Mouse (Mus musculus) monocyte, adult 5-6 weeks (primary cell): ENCODE results near the gene Klhl6. TPM values are rescaled to one million over a fixed set of nuclear protein-coding genes. Genes with fewer than 3 reads are reported as not detected.

Experiments used
- ATAC-seq: fragments of 153-309, 156-312 bp; replicated peaks from 2 replicates; pipeline ENCODE4 v1.8.0; 2017; ENCODE audit warnings: mild to moderate bottlenecking; ENCODE audit not compliant: low TSS enrichment, insufficient number of reproducible peaks, severe bottlenecking, poor library complexity, low FRiP score
- total RNA-seq: library from RNA; stranded (forward); fragments of 200-1000, 200-491, 200-594 nt; gene quantifications from 3 replicates; pipeline ENCODE4 v1.2.3, GENCODE M21; 2017

The Klhl6 gene
- total RNA-seq, 1 experiment from 2014 or later, result 163 TPM

DNA sequence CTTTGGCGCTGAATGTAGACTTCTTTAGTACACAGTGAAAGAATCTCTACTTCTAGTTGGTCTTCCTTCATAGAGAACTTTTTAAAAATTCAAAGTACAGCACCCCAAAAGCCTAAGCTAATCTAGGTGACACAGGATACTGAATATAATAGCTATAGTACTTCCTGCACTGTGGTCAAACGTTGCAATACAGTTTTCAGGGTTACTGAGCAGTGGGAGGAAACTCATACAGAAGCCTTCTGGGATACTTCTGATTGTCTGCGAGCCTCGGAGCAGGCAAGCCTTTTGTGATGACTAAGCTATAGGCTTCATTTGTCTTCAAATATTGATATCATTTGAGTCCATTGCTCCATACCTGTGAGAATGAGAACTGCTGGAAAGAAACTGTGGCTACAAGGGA, 7.4 kb downstream of the Klhl6 start:
- ATAC-seq, result no peak

DNA sequence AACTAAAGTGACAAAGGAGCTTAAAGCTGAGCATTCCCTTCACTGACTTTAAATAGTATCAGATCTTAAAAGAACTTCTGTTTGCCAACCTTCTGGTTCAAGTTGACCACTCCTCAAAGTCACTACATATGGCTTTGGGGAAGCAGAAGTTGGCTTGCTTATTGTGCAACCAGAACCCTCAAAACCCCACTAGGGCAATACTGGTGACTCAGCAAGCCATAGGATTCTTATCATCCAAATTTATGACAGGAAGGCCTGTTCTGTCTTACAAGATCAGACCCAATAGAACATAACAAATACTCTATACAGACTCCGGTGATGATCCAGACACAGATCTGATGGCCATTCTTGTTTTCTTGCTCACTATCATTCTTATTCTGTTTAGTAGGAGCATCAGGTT, 9.4 kb downstream of the Klhl6 start:
- ATAC-seq, result peak; percentile 73; the same call in 1 of the 2 replicates

DNA sequence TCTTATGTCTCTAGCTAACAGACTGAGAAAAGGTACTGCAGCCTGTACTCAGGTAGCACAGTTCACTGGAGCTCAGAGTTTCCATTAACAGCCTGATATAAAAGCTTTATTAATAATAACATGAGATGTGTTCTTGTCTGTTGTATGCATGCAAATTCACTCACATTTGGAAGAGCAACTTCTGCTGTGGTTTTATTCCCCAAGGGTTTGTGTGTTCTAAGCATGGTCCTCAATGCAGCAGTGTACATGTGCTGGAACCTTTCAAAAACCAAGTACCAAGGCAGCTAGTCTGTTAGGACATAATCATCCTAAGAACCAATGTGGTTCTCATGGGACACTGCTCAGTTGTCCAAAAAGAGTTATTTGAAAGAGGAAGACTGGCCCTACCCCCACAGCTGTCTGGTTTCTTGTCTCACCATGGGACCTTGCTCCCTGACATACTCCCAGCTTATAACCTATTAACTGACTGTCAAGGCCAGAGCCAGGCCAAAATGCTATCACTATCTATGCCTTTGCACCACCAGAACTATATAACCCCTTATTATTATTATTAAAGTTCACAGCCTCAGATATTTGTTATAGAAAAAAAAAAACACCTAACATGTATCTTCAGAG, 10.0 kb downstream of the Klhl6 start:
- ATAC-seq, result no peak

DNA sequence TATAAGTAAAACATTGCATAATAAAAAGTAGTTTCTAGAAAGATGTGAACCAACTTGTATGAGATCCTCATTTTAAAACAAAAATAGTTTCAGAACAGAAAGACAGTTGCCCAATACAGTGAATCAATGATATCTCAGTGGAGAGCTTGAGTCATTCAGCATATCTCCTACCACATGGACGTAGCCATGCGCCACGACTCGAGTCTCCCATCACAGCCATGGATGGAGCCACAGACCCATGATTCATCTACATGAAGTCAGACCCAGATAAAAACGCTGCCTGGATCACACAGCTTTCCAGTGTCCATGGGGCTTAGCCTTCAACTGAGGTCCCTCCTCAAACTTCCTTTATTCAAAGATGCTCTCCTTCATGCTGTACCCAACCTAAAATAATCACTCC, 13.3 kb downstream of the Klhl6 start:
- ATAC-seq, result peak; percentile 33

DNA sequence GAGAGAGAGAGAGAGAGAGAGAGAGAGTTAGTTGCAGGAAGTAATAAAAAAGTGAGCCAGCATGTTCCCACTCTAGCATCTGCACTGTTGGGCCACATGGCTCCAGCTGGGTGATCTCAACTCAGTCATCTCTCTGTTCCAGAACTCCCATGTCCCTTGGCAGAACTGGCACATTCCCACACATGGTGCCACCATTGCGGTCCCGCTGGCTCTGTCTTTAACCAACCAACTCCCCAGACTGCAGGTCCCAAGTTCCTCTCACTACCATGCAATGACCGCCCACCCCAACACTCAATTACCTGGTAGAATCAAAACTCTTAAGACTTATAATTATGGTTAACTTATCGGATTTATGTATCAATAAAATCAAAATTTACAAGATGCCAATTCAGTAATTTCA, 14.2 kb downstream of the Klhl6 start:
- no peak for ATAC-seq

DNA sequence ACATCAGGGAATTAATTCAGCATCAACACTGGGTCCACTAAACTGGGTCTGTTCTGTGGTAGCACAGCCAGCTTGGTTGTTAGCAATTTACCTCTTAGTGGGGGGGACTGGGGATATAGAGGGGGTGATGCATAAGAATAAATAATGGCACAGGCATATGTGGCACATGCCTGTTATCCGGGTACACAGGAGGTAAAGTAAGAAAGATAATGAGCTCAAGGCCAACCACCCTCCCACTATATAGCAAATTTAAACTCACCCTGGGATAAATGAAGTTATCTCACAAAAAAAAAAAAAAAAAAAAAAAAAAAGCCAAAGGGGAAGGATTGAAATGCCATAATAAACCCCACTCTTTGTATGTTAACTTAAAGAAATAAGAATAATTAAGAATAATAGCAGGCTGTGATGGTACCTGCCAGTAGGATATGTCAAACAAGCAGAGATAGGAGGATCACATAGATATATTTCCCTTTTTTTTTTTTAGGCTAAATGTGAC, 14.9 kb downstream of the Klhl6 start:
- no peak for ATAC-seq

DNA sequence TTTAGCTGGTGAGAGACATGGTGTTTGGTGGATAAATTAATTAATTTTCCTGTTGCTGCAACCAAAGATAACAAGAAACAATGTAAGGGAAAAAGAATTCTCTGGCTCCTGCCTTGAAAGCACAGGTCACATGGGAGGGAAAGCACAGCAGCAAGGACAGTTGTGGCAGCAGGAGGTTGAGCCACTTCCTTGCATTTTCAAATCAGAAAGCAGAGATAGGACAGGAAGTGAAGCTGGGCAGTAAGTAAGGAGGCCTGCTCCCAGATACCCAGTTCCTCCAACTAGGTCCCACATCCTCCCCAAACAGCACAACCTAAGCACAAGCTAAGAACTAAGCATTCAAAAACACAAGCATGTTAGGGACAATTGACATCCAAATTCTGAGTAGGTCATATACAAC, 15.9 kb downstream of the Klhl6 start:
- no peak for ATAC-seq

DNA sequence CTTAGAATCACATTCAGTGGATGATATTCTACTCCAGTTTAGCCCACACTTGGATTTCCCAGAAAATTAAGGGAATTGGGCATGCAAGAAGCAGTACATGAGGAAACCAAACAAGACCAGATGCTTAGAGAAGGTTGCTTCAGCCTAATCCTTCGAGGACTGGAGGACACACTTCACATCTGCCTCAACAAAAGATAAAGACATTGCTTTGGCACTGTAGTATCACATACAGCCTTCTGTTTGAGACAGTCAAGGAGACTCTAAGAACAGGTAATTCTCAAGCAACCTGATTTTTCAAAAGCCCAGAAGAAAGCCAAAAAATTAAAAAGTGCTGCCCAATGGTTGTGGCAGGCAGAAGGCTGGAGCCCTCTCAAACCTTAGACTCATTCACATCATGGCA, 16.4 kb downstream of the Klhl6 start:
- no peak for ATAC-seq

DNA sequence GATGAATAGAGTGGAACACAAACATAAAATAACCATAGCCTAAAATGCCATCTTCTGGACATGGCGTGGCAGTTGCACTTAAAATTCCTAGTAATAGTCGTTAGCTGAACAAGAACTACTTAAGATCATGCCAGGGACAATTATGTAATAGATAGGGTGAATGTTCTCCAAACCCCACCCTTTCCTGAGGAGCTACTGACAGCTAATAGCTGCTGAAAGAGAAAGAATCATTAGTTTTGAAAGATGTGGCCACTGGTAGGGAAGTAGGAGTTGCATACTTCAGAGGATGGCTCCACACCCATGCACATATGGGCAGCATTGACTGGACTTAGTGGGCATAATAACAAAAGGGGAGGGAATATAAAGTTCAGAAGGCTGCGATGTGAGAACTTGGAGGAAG, 19.9 kb downstream of the Klhl6 start:
- peak; percentile 93 for ATAC-seq

DNA sequence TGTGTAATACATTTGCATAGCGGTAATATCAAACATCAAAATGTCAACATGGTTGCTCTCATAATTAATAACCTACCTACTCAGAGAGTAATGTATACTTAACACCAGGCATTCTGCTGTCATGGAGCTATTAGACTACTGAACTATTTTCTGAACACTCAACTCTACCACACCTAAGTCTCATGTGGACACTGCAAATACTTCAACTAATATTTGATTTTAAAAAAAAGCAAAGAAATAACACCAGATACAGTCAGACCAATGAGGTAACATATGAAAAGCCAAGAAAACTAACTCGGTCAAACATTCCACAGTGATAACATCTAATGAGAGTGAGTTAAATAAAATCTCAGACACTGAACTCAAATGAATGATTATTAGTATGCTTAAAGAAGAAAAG, 21.8 kb downstream of the Klhl6 start:
- no peak for ATAC-seq

DNA sequence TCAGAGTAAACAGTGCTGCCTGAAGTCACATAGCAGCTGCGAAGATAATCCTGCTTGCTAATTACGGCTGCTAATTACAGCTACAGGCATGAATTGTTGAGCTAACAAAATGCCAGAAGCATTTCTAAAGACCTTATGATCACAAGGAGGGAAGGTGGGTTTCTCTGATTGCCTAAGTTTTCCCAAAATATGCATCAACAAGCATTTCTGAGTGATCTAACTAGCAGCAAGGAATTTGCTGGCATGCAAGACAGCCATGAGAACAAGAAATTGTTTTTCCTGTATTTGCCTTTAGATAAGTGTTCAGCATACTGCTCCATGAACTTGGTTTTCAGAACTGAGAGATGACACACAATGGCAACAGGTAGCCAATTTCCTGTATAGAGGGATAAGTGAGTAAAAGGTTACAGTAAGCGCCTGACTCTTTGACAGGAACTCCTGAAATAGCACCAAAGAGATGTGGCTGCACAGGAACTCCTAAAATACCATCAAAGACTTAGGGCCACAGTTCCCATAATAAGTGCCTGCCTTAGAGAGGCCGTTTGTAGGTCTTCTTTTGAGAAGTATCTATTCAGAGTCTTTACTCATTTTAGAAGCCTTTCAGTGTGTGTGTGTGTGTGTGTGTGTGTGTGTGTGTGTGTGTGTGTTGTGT, 22.3 kb downstream of the Klhl6 start:
- no peak for ATAC-seq

DNA sequence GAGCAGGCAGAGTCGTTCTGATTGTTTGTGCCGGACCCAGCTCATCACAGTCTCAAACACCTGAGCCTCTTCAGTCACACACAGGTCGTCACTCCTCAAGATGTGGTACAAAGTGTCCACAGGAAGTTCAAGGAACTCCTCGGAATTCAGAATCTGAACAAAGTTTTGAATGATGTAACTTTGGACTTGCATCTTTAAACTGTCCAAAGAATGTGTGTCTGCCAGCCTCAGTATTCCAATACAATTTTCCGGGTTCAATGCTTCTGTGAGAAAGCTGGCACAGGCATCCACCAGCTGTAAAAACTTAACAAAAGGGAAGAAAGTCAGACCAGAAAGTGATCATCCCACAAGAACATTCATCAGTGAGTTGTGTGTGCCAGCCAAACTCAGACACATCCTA, 25.8 kb downstream of the Klhl6 start:
- ATAC-seq, result no peak

DNA sequence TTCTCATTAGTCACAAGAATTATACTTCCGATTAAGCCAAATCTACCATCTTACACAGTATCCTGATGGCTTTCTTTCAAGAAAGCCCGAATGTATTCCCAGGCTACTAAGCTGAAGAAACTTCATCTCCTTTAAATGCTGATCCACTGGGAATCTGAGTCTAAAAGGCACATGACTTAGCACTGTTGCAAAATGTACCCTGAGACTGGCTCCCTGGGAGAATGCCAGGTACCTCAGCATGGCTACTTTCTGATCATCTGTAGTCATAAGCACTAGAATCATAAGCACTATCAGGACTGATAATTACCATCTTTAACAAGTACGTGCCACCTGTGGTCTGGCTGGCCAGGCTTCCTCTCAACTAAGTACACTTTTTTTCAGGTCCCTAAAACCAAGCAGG, 35.5 kb downstream of the Klhl6 start:
- no peak for ATAC-seq

DNA sequence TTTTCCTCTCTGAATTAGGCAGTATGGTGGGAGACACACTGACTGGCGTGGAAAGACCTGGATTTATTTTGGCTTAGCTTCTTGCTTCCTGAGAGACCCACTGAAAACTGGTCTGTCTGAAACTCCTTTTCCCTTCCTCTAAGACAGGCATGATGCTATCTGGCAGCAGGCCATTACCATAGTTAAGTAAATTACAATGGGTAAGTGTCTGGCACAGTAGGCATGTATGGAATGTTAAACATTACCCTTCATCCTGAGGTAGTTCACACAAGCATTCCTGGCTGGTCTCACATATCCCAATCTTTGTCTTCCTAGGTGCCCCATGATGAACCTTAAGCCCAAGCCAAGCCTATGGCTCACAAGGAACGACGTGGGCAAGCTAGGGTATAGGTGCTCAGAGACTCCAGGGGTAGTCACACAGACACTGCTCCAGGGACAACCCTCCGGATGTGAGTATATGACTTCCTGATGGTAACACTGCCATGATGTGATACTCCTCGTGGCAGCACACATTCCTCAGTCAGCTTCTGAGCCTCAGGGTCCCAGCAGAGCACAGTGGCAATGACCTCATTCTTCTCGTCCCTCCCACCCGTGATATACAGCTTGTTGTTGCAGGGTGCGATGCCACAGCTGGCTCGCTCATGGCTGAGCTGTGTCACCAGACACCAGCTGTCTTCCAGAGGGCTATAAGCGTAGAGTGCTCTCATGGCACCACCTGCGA, 36.1 kb downstream of the Klhl6 start:
- ATAC-seq, result no peak

DNA sequence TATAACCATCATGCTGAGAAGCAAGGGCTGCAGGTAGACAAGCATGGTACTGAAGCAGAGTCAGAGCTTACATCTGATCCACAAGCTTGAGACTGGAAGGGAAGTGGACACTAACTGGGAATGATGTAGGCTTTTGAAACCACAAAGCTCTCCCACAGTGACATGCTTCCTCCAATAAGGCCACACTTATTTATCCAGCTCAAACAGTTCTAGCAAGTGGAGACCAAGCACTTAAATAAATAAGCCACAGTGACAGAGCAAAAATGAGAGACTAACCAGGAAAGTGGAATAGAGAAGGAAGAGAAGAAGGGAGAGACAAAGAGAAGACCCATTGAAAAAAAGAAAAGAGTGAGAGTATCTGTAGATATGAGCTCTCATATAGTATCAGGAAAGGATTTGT, 62.0 kb downstream of the Klhl6 start:
- ATAC-seq, result no peak

DNA sequence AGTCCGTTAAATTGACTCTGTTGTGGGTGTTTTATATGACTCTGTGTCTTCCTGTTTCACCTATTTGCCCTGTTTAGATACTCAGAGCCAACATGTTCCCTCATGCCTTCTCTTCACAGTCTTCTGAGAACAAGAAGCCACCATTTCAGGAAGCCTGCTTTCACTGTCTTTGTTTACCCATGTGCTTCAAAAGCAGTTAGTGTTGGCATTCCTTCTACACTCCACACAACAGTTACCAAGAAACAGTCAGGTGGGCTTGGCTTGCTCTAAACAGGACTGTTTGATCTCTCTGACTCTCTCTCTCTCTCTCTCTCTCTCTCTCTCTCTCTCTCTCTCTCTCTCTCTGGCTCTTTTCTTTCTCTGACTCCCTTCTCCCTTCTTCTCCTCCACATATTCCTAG, 64.6 kb downstream of the Klhl6 start:
- no peak for ATAC-seq

DNA sequence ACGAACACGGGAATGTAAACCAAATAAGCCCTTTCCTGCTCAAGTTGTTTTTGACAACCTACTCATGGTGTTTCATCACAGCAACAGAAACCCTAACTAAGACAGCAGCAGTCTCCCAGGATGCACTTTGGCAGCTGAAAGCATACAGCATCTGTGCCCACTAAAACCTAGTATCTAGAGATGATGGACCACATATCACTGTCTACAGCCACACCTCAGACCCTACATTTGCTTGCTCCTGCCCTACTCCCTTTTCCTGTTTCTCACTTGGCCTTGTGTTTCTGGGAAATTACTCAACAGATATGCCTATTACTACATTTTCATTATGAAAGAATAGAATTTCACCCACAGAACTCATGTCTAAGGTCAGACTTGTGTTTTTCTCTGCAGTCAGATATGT, 70.3 kb downstream of the Klhl6 start:
- ATAC-seq, result no peak

DNA sequence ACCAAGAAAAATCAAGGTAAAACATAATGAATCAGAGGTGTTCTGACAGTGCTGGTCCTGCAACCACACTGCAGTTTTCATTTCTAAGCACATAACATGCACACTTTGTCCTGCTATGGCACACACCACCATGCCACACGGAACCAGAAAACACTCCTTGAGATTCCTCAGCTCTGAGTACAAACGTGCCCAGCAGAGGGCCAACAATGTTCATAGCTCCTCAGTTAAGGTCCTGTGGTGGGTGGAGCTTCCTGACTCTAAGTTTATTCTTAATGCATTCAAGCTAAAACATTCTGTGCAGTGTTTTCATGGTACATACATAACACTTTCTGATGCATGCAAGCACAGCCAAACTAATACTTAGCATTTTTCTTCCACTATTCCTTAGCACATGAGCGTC, 74.5 kb downstream of the Klhl6 start:
- no peak for ATAC-seq

DNA sequence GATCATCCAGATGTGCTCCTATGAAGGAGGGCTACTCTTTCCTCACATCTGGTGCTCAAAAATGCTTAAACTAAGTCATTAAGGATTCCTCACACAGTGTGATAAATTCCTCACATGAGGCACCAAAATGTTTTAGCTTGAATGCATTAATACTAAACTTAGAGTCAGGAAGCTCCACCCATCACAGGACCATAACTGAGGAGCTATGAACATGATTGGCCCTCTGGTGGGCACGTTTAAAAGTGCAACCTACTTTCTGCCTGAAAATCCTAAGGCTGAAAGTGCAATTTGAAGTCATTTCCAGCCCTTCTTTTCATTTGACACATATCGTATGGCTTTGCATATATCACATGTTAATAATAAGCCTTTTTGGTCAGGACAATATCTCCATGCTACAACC, 75.7 kb downstream of the Klhl6 start:
- ATAC-seq, result peak; percentile 71; the same call in 1 of the 2 replicates
